10 mouse cellular contexts compared by ENCODE assay signal in the genomic region with DNA sequence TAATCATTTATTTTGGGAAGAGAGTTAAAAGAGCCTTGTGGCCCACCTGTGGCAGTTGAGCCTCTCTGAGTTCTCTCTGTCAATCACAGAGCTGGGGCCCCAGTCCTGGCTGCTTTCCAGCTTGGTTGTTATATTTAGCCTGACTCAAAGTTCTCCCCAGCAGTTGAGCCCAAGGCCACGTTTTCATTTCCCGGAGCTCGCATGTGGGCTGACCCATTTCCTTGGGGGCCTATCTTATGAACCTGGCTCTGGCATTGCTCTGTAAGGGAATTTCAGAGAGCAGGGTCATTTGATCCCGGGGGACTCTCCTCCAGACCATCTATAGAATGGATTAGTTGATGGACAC. TPM values are rescaled to one million over a fixed set of nuclear protein-coding genes. Genes with fewer than 3 reads are reported as not detected.
A peak's percentile ranks its signal among the peaks of the same experiment; 100 is the strongest.
DNase-seq lines count a peak whose midpoint lies in the region; ATAC-seq and TF ChIP-seq lines count a peak whose summit lies in the region.
"Had no signal": no experiment of that assay in that cellular context is flagged by ENCODE, and none has a peak within 500 bp of the region (broad histone marks: within the 10 kb centered on the region; RNA-seq: fewer than 3 reads in every experiment).

No protein-coding gene starts in this region.

- H3K4me2 ChIP-seq in intestine, postnatal 0 days (replicated peaks; ENCODE audit: low read depth), result peak overlapping the region; percentile 51
- H3K4me2 ChIP-seq: liver, embryonic 13.5 days had no signal

- H3K4me1 ChIP-seq in intestine, postnatal 0 days (replicated peaks; ENCODE audit: control insufficient read depth, insufficient read depth, low read length), result peaks cover 12% of the 10 kb centered on the region

- no peaks in the 10 kb centered on the region for H3K9me3 ChIP-seq in intestine, postnatal 0 days (ENCODE audit: control insufficient read depth)
- H3K9me3 ChIP-seq: liver, embryonic 13.5 days had no signal

- peak overlapping the region; percentile 25 for H3K4me3 ChIP-seq in intestine, postnatal 0 days (ENCODE audit: low read depth, low read length)
- H3K4me3 ChIP-seq: liver, embryonic 13.5 days had no signal

- H3K9ac ChIP-seq in intestine, postnatal 0 days (ENCODE audit: low read depth, low read length), result no peak overlapping the region
- H3K9ac ChIP-seq: liver, embryonic 13.5 days had no signal

- peak; percentile 43 to 61 for DNase-seq in right cerebral cortex, postnatal 10 days (ENCODE audit: low spot score in 2 of 2)
- DNase-seq in right cerebral cortex, postnatal 25 days, result no peak
- DNase-seq in gastrocnemius, postnatal 36 days, result peak; percentile 28 to 54
- DNase-seq in natural killer cell, adult 2 months (ENCODE audit: low spot score in 2 of 2), result no peak
- DNase-seq in cerebellum, adult 9-11 months, result no peak
- no peak for DNase-seq in MN1 (ENCODE audit: low spot score)
- DNase-seq: liver, embryonic 13.5 days had no signal

- peak overlapping the region; percentile 66 for H3K27ac ChIP-seq in intestine, postnatal 0 days (ENCODE audit: low read depth, low read length)
- H3K27ac ChIP-seq: liver, embryonic 13.5 days had no signal

- 18% methylated on average over 4 of the region's 4 CpGs for WGBS in intestine, postnatal 0 days

- intact Hi-C loops in gastrocnemius, postnatal 36 days (cut with DNase I), result no loop called here

- no peak for TF ChIP-seq CTCF in intestine, postnatal 0 days (IDR thresholded peaks at IDR 0.05; ENCODE audit: low read depth)

- ATAC-seq in intestine, postnatal 0 days, result peak; percentile 90
- no peak for ATAC-seq in erythroblast, adult 5-6 weeks (replicated peaks; ENCODE audit: low FRiP score, poor library complexity, severe bottlenecking)
- ATAC-seq: Patski had no signal

- no peaks in the 10 kb centered on the region for H3K36me3 ChIP-seq in intestine, postnatal 0 days (ENCODE audit: control insufficient read depth, insufficient read depth)
- H3K36me3 ChIP-seq: liver, embryonic 13.5 days had no signal

- no peaks in the 10 kb centered on the region for H3K27me3 ChIP-seq in intestine, postnatal 0 days (replicated peaks; ENCODE audit: control insufficient read depth, insufficient read depth, low read length)
- H3K27me3 ChIP-seq: liver, embryonic 13.5 days; Patski had no signal

RNA-seq across cellular contexts. Expression of a gene that starts 19.4 kb away (rescaled TPM):
- 1 to 10 TPM; 1.2 to 1.3 TPM for total RNA-seq in gastrocnemius, postnatal 36 days (2021)
- 70.6 and 71.2 TPM in 2 replicates for polyA plus RNA-seq in intestine, postnatal 0 days (2015; fragmentation: Nextera tagmentation; extraction: Ambion mirVana)
- 18.3 and 27.6 TPM in 2 replicates for total RNA-seq in erythroblast, adult 5-6 weeks (2015; ENCODE audit: low replicate concordance)
- 21.5 and 34.1 TPM in 2 replicates for total RNA-seq in erythroblast, adult 5-6 weeks (2017; ENCODE audit: low replicate concordance)

Comparison
In these comparisons a context has a peak if more than half of its experiments do, and no peak if none do; other contexts are left out.
1. DNase-seq: peak in right cerebral cortex, postnatal 10 days (2 of 2) and gastrocnemius, postnatal 36 days (2 of 2); none in right cerebral cortex, postnatal 25 days (single experiment), natural killer cell, adult 2 months (0 of 2), cerebellum, adult 9-11 months (single experiment) and MN1 (single experiment).
2. RNA of a gene that starts 19.4 kb away (total RNA-seq): 18.3 to 34.1 TPM in erythroblast, adult 5-6 weeks; 1.2 to 1.3 TPM in gastrocnemius, postnatal 36 days; every median in the first group is over 4 times any median in the second.